In the genomic region with DNA sequence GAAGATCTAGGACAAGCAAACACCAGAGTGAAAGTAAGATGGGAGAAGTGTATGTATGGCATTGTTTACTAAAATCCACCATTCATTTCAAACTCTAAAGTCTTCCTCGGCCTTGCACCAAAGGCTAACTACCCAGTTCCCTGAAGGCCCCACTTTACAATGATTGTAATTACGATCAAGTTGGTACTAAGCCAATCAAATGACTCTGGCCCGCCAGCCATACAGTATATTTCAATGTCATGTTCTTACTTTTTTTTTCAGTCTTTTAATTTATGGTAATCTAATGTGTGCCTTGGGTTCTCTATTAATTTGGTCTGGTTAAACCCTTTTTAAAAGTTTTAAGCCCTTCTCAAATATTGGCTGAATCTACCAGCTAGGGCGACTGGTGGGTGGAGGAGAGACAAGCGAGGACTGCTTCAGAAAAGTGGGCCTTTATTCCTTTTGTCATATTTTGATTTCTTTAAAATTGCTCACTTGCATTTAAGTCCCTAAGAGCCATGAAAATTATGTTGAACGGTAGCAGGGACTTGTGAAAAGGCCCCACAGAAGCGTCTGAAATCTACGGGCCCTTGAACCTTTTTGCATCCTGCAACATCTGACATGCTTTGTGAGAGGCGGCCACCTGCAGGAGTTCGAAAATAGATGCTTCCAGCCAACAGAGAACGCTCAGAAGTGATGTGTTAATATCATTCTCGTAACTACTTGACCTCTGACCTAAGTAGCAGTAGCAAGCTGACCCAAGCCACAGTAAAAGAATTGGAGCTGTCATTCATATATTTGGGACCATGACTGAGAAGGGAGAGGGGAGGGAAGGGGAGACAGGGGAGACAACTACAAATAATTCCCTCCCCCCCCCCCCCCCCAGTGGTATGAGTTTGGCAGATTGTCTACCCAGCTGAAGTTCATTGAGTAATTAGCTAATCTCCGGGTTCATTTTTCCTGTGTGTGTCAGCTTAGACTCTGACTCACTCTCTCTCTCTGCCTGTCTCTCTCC, we compare ENCODE assay signal across 12 mouse cellular contexts.
DNase-seq lines count a peak whose midpoint lies in the region; ATAC-seq and TF ChIP-seq lines count a peak whose summit lies in the region.
"Had no signal": no experiment of that assay in that cellular context is flagged by ENCODE, and none has a peak within 500 bp of the region (broad histone marks: within the 10 kb centered on the region; RNA-seq: fewer than 3 reads in every experiment).

No protein-coding gene starts in this region.

- WGBS in forebrain, embryonic 10.5 days: 41% methylated on average over 13 of the region's 13 CpGs
- WGBS in forebrain, postnatal 0 days: 18% methylated on average over 13 of the region's 13 CpGs
- 47% methylated on average over 13 of the region's 13 CpGs for WGBS in kidney, postnatal 0 days
- 10% methylated on average over 13 of the region's 13 CpGs for WGBS in midbrain, embryonic 14.5 days

- no peak for ATAC-seq in forebrain, postnatal 0 days
- ATAC-seq in kidney, postnatal 0 days (replicated peaks; ENCODE audit: low FRiP score, low read depth): no peak
- ATAC-seq in midbrain, embryonic 14.5 days (ENCODE audit: low FRiP score, low TSS enrichment): peak; percentile 37; the same call in 1 of the 2 replicates
- ATAC-seq in cerebellum, adult (ENCODE audit: insufficient number of reproducible peaks, low FRiP score, low TSS enrichment): no peak

- TF ChIP-seq CTCF in forebrain, postnatal 0 days (IDR thresholded peaks at IDR 0.05; ENCODE audit: low read depth): no peak
- no peak for TF ChIP-seq CTCF in kidney, postnatal 0 days (IDR thresholded peaks at IDR 0.05; ENCODE audit: low read depth)

- DNase-seq in forebrain, embryonic 10.5 days (ENCODE audit: extremely low spot score, low spot score): peak; percentile 16
- DNase-seq in forebrain, postnatal 0 days: no peak
- peak; percentile 52 for DNase-seq in kidney, postnatal 0 days (ENCODE audit: low spot score)
- no peak for DNase-seq in kidney, postnatal 14 days
- peak; percentile 66 for DNase-seq in embryo, embryonic 10.5 days (ENCODE audit: low spot score)
- DNase-seq in midbrain, embryonic 14.5 days: peak; percentile 41
- DNase-seq in urinary bladder, postnatal 4 days (ENCODE audit: low spot score in 2 of 2): no peak
- DNase-seq: adrenal gland, postnatal 25 days; cerebellum, postnatal 14 days; kidney, adult 18-20 months; layer of hippocampus, postnatal 36 days had no signal

- peaks cover 25% of the 10 kb centered on the region for H3K4me1 ChIP-seq in forebrain, embryonic 10.5 days
- peaks cover 4% of the 10 kb centered on the region; the same call in 1 of the 2 replicates for H3K4me1 ChIP-seq in forebrain, postnatal 0 days (ENCODE audit: insufficient read depth)
- no peaks in the 10 kb centered on the region for H3K4me1 ChIP-seq in kidney, postnatal 0 days (replicated peaks; ENCODE audit: insufficient read depth, low read length)
- peaks cover 16% of the 10 kb centered on the region; the same call in 1 of the 2 replicates for H3K4me1 ChIP-seq in midbrain, embryonic 14.5 days (ENCODE audit: control insufficient read depth, insufficient read depth, low read length)

- no peaks in the 10 kb centered on the region for H3K9me3 ChIP-seq in forebrain, embryonic 10.5 days
- H3K9me3 ChIP-seq in forebrain, postnatal 0 days (ENCODE audit: low read length): no peaks in the 10 kb centered on the region
- H3K9me3 ChIP-seq in kidney, postnatal 0 days (replicated peaks; ENCODE audit: low read length): no peaks in the 10 kb centered on the region
- H3K9me3 ChIP-seq in midbrain, embryonic 14.5 days (ENCODE audit: control insufficient read depth, low read length): no peaks in the 10 kb centered on the region

- H3K4me3 ChIP-seq in forebrain, embryonic 10.5 days: no peak overlapping the region
- no peak overlapping the region for H3K4me3 ChIP-seq in forebrain, postnatal 0 days (ENCODE audit: low read depth, low read length)
- H3K4me3 ChIP-seq in kidney, postnatal 0 days (replicated peaks; ENCODE audit: low read depth, low read length): no peak overlapping the region
- H3K4me3 ChIP-seq in midbrain, embryonic 14.5 days (replicated peaks; ENCODE audit: low read depth, low read length): no peak overlapping the region

- H3K36me3 ChIP-seq in forebrain, embryonic 10.5 days (replicated peaks): no peaks in the 10 kb centered on the region
- H3K36me3 ChIP-seq in forebrain, postnatal 0 days (ENCODE audit: insufficient read depth): no peaks in the 10 kb centered on the region
- H3K36me3 ChIP-seq in kidney, postnatal 0 days (ENCODE audit: insufficient read depth, low read length): no peaks in the 10 kb centered on the region
- H3K36me3 ChIP-seq in midbrain, embryonic 14.5 days (ENCODE audit: control insufficient read depth, insufficient read depth, low read length): no peaks in the 10 kb centered on the region

- H3K4me2 ChIP-seq in forebrain, postnatal 0 days (ENCODE audit: low read depth): no peak overlapping the region
- H3K4me2 ChIP-seq in kidney, postnatal 0 days (ENCODE audit: low read length): no peak overlapping the region
- no peak overlapping the region for H3K4me2 ChIP-seq in midbrain, embryonic 14.5 days (ENCODE audit: low read length)

- peaks cover 59% of the 10 kb centered on the region for H3K27me3 ChIP-seq in forebrain, embryonic 10.5 days (ENCODE audit: poor library complexity, severe bottlenecking)
- H3K27me3 ChIP-seq in forebrain, postnatal 0 days (ENCODE audit: insufficient read depth, low read length): no peaks in the 10 kb centered on the region
- H3K27me3 ChIP-seq in kidney, postnatal 0 days (ENCODE audit: insufficient read depth, low read length): no peaks in the 10 kb centered on the region
- H3K27me3 ChIP-seq in midbrain, embryonic 14.5 days (ENCODE audit: control insufficient read depth, insufficient read depth, low read length): peaks cover 13% of the 10 kb centered on the region; the same call in 1 of the 2 replicates

- no peak overlapping the region for H3K27ac ChIP-seq in forebrain, embryonic 10.5 days
- H3K27ac ChIP-seq in forebrain, postnatal 0 days (ENCODE audit: low read depth, low read length): no peak overlapping the region
- H3K27ac ChIP-seq in kidney, postnatal 0 days: no peak overlapping the region
- H3K27ac ChIP-seq in midbrain, embryonic 14.5 days (replicated peaks; ENCODE audit: low read depth, low read length): no peak overlapping the region

- H3K9ac ChIP-seq in forebrain, postnatal 0 days: no peak overlapping the region
- no peak overlapping the region for H3K9ac ChIP-seq in kidney, postnatal 0 days (ENCODE audit: low read depth, low read length)
- H3K9ac ChIP-seq in midbrain, embryonic 14.5 days (replicated peaks; ENCODE audit: low read length): no peak overlapping the region

Comparison
In these comparisons a context has a peak if more than half of its experiments do, and no peak if none do; other contexts are left out.
1. DNase-seq: peak in forebrain, embryonic 10.5 days (single experiment), kidney, postnatal 0 days (single experiment), embryo, embryonic 10.5 days (single experiment) and midbrain, embryonic 14.5 days (single experiment); none in forebrain, postnatal 0 days (single experiment), kidney, postnatal 14 days (single experiment) and urinary bladder, postnatal 4 days (0 of 2).